ENCODE assay signal across 9 mouse cellular contexts in the genomic region with DNA sequence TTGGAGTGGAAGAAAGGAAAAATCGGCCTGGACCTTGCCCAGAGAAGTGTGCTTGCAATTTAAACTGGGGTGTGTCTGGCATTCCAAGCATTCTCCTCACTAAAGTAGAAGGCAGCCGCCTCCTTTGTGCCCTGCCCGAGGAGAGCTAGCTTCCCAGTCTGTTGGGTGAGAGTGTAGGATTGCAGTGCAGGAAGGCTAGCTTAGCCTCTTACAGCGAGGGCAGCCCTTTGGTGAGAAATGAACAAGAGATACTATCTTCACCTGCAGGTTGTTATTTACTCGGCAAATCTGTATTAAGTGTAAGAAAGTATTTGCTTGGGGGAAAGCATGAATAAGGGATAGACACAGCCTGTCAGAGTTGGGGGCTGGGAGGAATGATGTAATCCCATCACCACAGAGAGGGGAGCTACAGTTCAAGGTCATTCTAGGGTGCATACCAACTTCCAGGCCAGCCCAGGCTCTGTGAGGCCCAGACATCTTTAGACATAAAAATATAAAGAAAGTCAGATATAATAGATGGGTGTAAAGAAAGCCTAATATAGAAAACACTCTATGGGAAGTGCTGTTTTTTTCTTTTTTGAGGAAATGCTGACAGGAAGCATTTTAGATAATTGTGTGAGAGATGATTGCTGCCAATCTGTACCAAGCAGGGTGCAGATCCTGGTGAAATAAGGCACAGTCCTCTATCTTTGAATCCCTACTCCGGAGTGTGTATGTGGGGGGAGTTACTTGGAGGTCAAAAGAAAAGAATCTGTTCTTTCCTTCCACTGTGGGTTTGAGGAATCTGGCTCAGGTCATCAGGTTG. TPM values are rescaled to one million over a fixed set of nuclear protein-coding genes. Genes with fewer than 3 reads are reported as not detected.
DNase-seq lines count a peak whose midpoint lies in the region; ATAC-seq and TF ChIP-seq lines count a peak whose summit lies in the region.
"Had no signal": no experiment of that assay in that cellular context is flagged by ENCODE, and none has a peak within 500 bp of the region (broad histone marks: within the 10 kb centered on the region; RNA-seq: fewer than 3 reads in every experiment).

No protein-coding gene starts in this region.

- H3K27ac ChIP-seq in hindbrain, embryonic 11.5 days (ENCODE audit: low read depth, low read length), result no peak overlapping the region
- no peak overlapping the region for H3K27ac ChIP-seq in hindbrain, postnatal 0 days
- H3K27ac ChIP-seq in lung, embryonic 15.5 days, result peak overlapping the region; percentile 90

- peak; percentile 25 for DNase-seq in hindbrain, embryonic 11.5 days (ENCODE audit: low spot score)
- no peak for DNase-seq in hindbrain, postnatal 0 days (ENCODE audit: low spot score)
- DNase-seq in embryo, embryonic 9.5 days (ENCODE audit: extremely low spot score), result peak; percentile 70
- DNase-seq in kidney, adult 8-10 months, result peak; percentile 81 to 82
- DNase-seq in spleen, postnatal 36 days (ENCODE audit: low spot score in 2 of 2), result no peak
- DNase-seq in spleen, postnatal 4 days (ENCODE audit: low spot score in 2 of 2), result no peak
- DNase-seq in right cerebral cortex, adult 18-20 months, result no peak

- H3K4me3 ChIP-seq in hindbrain, embryonic 11.5 days (ENCODE audit: low read depth, low read length), result no peak overlapping the region
- H3K4me3 ChIP-seq in hindbrain, postnatal 0 days (ENCODE audit: low read length), result no peak overlapping the region
- no peak overlapping the region for H3K4me3 ChIP-seq in lung, embryonic 15.5 days
- H3K4me3 ChIP-seq: megakaryocyte, embryonic 14.5 days had no signal

- H3K4me1 ChIP-seq in hindbrain, embryonic 11.5 days (replicated peaks; ENCODE audit: control insufficient read depth, insufficient read depth, low read length), result no peaks in the 10 kb centered on the region
- no peaks in the 10 kb centered on the region; the same call in 1 of the 2 replicates for H3K4me1 ChIP-seq in hindbrain, postnatal 0 days (ENCODE audit: insufficient read depth, low read length)
- H3K4me1 ChIP-seq in lung, embryonic 15.5 days, result peaks cover 24% of the 10 kb centered on the region

- no peak overlapping the region for H3K4me2 ChIP-seq in hindbrain, embryonic 11.5 days (replicated peaks; ENCODE audit: low read depth, low read length)
- no peak overlapping the region for H3K4me2 ChIP-seq in hindbrain, postnatal 0 days (ENCODE audit: low read depth, low read length)
- H3K4me2 ChIP-seq in lung, embryonic 15.5 days, result no peak overlapping the region

- 25% methylated on average over 6 of the region's 6 CpGs for WGBS in hindbrain, embryonic 11.5 days
- WGBS in hindbrain, postnatal 0 days, result 29% methylated on average over 6 of the region's 6 CpGs
- 17% methylated on average over 6 of the region's 6 CpGs for WGBS in lung, embryonic 15.5 days

- no peak overlapping the region for H3K9ac ChIP-seq in hindbrain, embryonic 11.5 days (ENCODE audit: low read depth, low read length)
- H3K9ac ChIP-seq in hindbrain, postnatal 0 days (replicated peaks; ENCODE audit: low read length), result no peak overlapping the region
- no peak overlapping the region for H3K9ac ChIP-seq in lung, embryonic 15.5 days

- no peak for ATAC-seq in hindbrain, embryonic 11.5 days (ENCODE audit: low FRiP score)
- no peak for ATAC-seq in hindbrain, postnatal 0 days
- no peak for ATAC-seq in lung, embryonic 15.5 days (ENCODE audit: borderline replicate concordance, extremely low read depth, low FRiP score, low TSS enrichment)

- H3K27me3 ChIP-seq in hindbrain, embryonic 11.5 days (ENCODE audit: control insufficient read depth, insufficient read depth, low read length), result no peaks in the 10 kb centered on the region
- no peaks in the 10 kb centered on the region for H3K27me3 ChIP-seq in hindbrain, postnatal 0 days (ENCODE audit: insufficient read depth, low read length)
- no peaks in the 10 kb centered on the region for H3K27me3 ChIP-seq in lung, embryonic 15.5 days

- H3K36me3 ChIP-seq in hindbrain, embryonic 11.5 days (ENCODE audit: control insufficient read depth, insufficient read depth, low read length), result no peaks in the 10 kb centered on the region
- no peaks in the 10 kb centered on the region for H3K36me3 ChIP-seq in hindbrain, postnatal 0 days (ENCODE audit: insufficient read depth, low read length)
- H3K36me3 ChIP-seq in lung, embryonic 15.5 days, result 0 out of 2 replicates have a peak, but pooled peaks cover 4% of the 10 kb centered on the region

- no peaks in the 10 kb centered on the region for H3K9me3 ChIP-seq in hindbrain, embryonic 11.5 days (ENCODE audit: control insufficient read depth, low read length)
- H3K9me3 ChIP-seq in hindbrain, postnatal 0 days (ENCODE audit: low read length), result no peaks in the 10 kb centered on the region
- no peaks in the 10 kb centered on the region for H3K9me3 ChIP-seq in lung, embryonic 15.5 days
- H3K9me3 ChIP-seq: megakaryocyte, embryonic 14.5 days had no signal

- no peak for TF ChIP-seq CTCF in hindbrain, postnatal 0 days (IDR thresholded peaks at IDR 0.05; ENCODE audit: low read depth)

RNA-seq across cellular contexts. Expression of a gene that starts 1.6 kb away (rescaled TPM):
- 76.7 and 90.3 TPM in 2 replicates for polyA plus RNA-seq in hindbrain, embryonic 11.5 days (2014; fragmentation: Nextera tagmentation; extraction: Ambion mirVana)
- total RNA-seq in hindbrain, postnatal 0 days (2014; rRNA removed), result 10.0 and 10.6 TPM in 2 replicates
- polyA plus RNA-seq in hindbrain, postnatal 0 days (2015; fragmentation: Nextera tagmentation; extraction: Ambion mirVana), result 6.3 and 7.8 TPM in 2 replicates
- 63.9 and 69.0 TPM in 2 replicates for polyA plus RNA-seq in lung, embryonic 15.5 days (2015; fragmentation: Nextera tagmentation; extraction: Ambion mirVana)

RNA-seq across cellular contexts. Expression of a gene that starts 27.5 kb away (rescaled TPM):
- 3.0 and 4.6 TPM in 2 replicates for polyA plus RNA-seq in hindbrain, embryonic 11.5 days (2014; fragmentation: Nextera tagmentation; extraction: Ambion mirVana)
- 31.5 and 34.8 TPM in 2 replicates for total RNA-seq in hindbrain, postnatal 0 days (2014; rRNA removed)
- polyA plus RNA-seq in hindbrain, postnatal 0 days (2015; fragmentation: Nextera tagmentation; extraction: Ambion mirVana), result 35.7 and 36.1 TPM in 2 replicates
- polyA plus RNA-seq in lung, embryonic 15.5 days (2015; fragmentation: Nextera tagmentation; extraction: Ambion mirVana), result 7.9 and 8.5 TPM in 2 replicates

Comparison
In these comparisons a context has a peak if more than half of its experiments do, and no peak if none do; other contexts are left out.
1. DNase-seq: peak in hindbrain, embryonic 11.5 days (single experiment), embryo, embryonic 9.5 days (single experiment) and kidney, adult 8-10 months (2 of 2); none in hindbrain, postnatal 0 days (single experiment), spleen, postnatal 36 days (0 of 2), spleen, postnatal 4 days (0 of 2) and right cerebral cortex, adult 18-20 months (single experiment).